Mouse (Mus musculus): ENCODE measurements around the gene Tbrg1. TPM values are rescaled to one million over a fixed set of nuclear protein-coding genes. Genes with fewer than 3 reads are reported as not detected.
A peak's percentile ranks its signal among the peaks of the same experiment; 100 is the strongest.

Tbrg1 gene
- polyA plus RNA-seq, 1 experiment, result 93.3 TPM

- H3K4me3 ChIP-seq, result no peak overlapping the region
- no peaks in the 10 kb centered on the region for H3K36me3 ChIP-seq (ENCODE audit: control insufficient read depth, insufficient read depth)
- TF ChIP-seq MAX (IDR thresholded peaks at IDR 0.05; ENCODE audit: low read depth) (no peak), E2F4 (IDR thresholded peaks at IDR 0.05; ENCODE audit: insufficient read depth) (no peak), SRF (IDR thresholded peaks at IDR 0.05; ENCODE audit: control insufficient read depth, insufficient read length, low read depth) (no peak), MYOD1 (IDR thresholded peaks at IDR 0.05; ENCODE audit: control insufficient read depth in 1 of 3, insufficient read length in 2 of 3, low read depth in 2 of 3) (no peak), TCF3 (IDR thresholded peaks at IDR 0.05; ENCODE audit: insufficient read length, low read depth) (no peak), CEBPB (IDR thresholded peaks at IDR 0.05; ENCODE audit: insufficient read depth, poor library complexity, severe bottlenecking) (no peak), POLR2A (IDR thresholded peaks at IDR 0.05; ENCODE audit: insufficient read length, low read depth) (no peak), USF1 (IDR thresholded peaks at IDR 0.05; ENCODE audit: low read depth) (no peak), POLR2AphosphoS2 (IDR thresholded peaks at IDR 0.05; ENCODE audit: insufficient read length, low read depth) (no peak), TCF12 (IDR thresholded peaks at IDR 0.05; ENCODE audit: insufficient read depth, poor library complexity, severe bottlenecking) (no peak), REST (IDR thresholded peaks at IDR 0.05; ENCODE audit: insufficient read depth, insufficient read length) (no peak), MYOG (IDR thresholded peaks at IDR 0.05; ENCODE audit: control insufficient read depth in 1 of 3, insufficient read depth in 1 of 3, insufficient read length in 2 of 3, low read depth in 2 of 3) (no peak)
- H3K79me2 ChIP-seq (ENCODE audit: control insufficient read depth, insufficient read depth), result no peaks in the 10 kb centered on the region
- no peak overlapping the region for H3ac ChIP-seq (ENCODE audit: control insufficient read depth, insufficient read length)
- peak overlapping the region; percentile 8 for H3K4me2 ChIP-seq (ENCODE audit: low read depth)
- no peaks in the 10 kb centered on the region for H3K27me3 ChIP-seq (ENCODE audit: control insufficient read depth, insufficient read depth, insufficient read length)
Measured at GRCm38 (mm10) chr9:37636800-37637542, 20.1 kb downstream of the Tbrg1 start.

- H3K36me3 ChIP-seq (ENCODE audit: control insufficient read depth, insufficient read depth), result no peaks in the 10 kb centered on the region
- TF ChIP-seq TCF12 (IDR thresholded peaks at IDR 0.05; ENCODE audit: insufficient read depth, poor library complexity, severe bottlenecking) (no peak), SRF (IDR thresholded peaks at IDR 0.05; ENCODE audit: control insufficient read depth, insufficient read length, low read depth) (no peak)
- H3K27me3 ChIP-seq (ENCODE audit: control insufficient read depth, insufficient read depth, insufficient read length), result no peaks in the 10 kb centered on the region
- no peak overlapping the region for H3K4me2 ChIP-seq (ENCODE audit: low read depth)
- no peak overlapping the region for H3ac ChIP-seq (ENCODE audit: control insufficient read depth, insufficient read length)
- no peaks in the 10 kb centered on the region for H3K79me2 ChIP-seq (ENCODE audit: control insufficient read depth, insufficient read depth)
- no peak overlapping the region for H3K4me3 ChIP-seq
Measured at GRCm38 (mm10) chr9:37636335-37636734, 20.8 kb downstream of the Tbrg1 start.

GRCm38 (mm10) chr9:37634269-37634668 lies 22.8 kb downstream of the Tbrg1 start:
- no peak for TF ChIP-seq TCF12 (IDR thresholded peaks at IDR 0.05; ENCODE audit: insufficient read depth, poor library complexity, severe bottlenecking)
- no peak for TF ChIP-seq POLR2A (IDR thresholded peaks at IDR 0.05; ENCODE audit: insufficient read length, low read depth)
- no peak for TF ChIP-seq E2F4 (IDR thresholded peaks at IDR 0.05; ENCODE audit: insufficient read depth)
- TF ChIP-seq MAX (IDR thresholded peaks at IDR 0.05; ENCODE audit: low read depth), result no peak
- no peak overlapping the region for H3K4me3 ChIP-seq
- H3K79me2 ChIP-seq (ENCODE audit: control insufficient read depth, insufficient read depth), result no peaks in the 10 kb centered on the region
- H3K4me2 ChIP-seq (ENCODE audit: low read depth), result no peak overlapping the region
- H3K36me3 ChIP-seq (ENCODE audit: control insufficient read depth, insufficient read depth), result no peaks in the 10 kb centered on the region
- no peak overlapping the region for H3ac ChIP-seq (ENCODE audit: control insufficient read depth, insufficient read length)
- no peaks in the 10 kb centered on the region for H3K27me3 ChIP-seq (ENCODE audit: control insufficient read depth, insufficient read depth, insufficient read length)

- Histone ChIP-seq H3K4me3 (no peak overlapping the region), H3K36me3 (ENCODE audit: control insufficient read depth, insufficient read depth) (no peaks in the 10 kb centered on the region), H3K27me3 (ENCODE audit: control insufficient read depth, insufficient read depth, insufficient read length) (no peaks in the 10 kb centered on the region), H3K79me2 (ENCODE audit: control insufficient read depth, insufficient read depth) (no peaks in the 10 kb centered on the region), H3ac (ENCODE audit: control insufficient read depth, insufficient read length) (no peak overlapping the region), H3K4me2 (ENCODE audit: low read depth) (no peak overlapping the region)
- TF ChIP-seq USF1 (IDR thresholded peaks at IDR 0.05; ENCODE audit: low read depth) (no peak), MYOG (IDR thresholded peaks at IDR 0.05; ENCODE audit: control insufficient read depth in 1 of 3, insufficient read depth in 1 of 3, insufficient read length in 2 of 3, low read depth in 2 of 3) (no peak), MYOD1 (IDR thresholded peaks at IDR 0.05; ENCODE audit: control insufficient read depth in 1 of 3, insufficient read length in 2 of 3, low read depth in 2 of 3) (no peak), MAX (IDR thresholded peaks at IDR 0.05; ENCODE audit: low read depth) (no peak), POLR2A (IDR thresholded peaks at IDR 0.05; ENCODE audit: insufficient read length, low read depth) (no peak), TCF12 (IDR thresholded peaks at IDR 0.05; ENCODE audit: insufficient read depth, poor library complexity, severe bottlenecking) (no peak), POLR2AphosphoS2 (IDR thresholded peaks at IDR 0.05; ENCODE audit: insufficient read length, low read depth) (no peak), REST (IDR thresholded peaks at IDR 0.05; ENCODE audit: insufficient read depth, insufficient read length) (no peak), E2F4 (IDR thresholded peaks at IDR 0.05; ENCODE audit: insufficient read depth) (no peak), TCF3 (IDR thresholded peaks at IDR 0.05; ENCODE audit: insufficient read length, low read depth) (no peak), CEBPB (IDR thresholded peaks at IDR 0.05; ENCODE audit: insufficient read depth, poor library complexity, severe bottlenecking) (no peak), SRF (IDR thresholded peaks at IDR 0.05; ENCODE audit: control insufficient read depth, insufficient read length, low read depth) (no peak)
Measured at GRCm38 (mm10) chr9:37632305-37632704, 24.8 kb downstream of the Tbrg1 start.

- no peak overlapping the region for H3K4me2 ChIP-seq (ENCODE audit: low read depth)
- TF ChIP-seq MYOD1 (IDR thresholded peaks at IDR 0.05; ENCODE audit: control insufficient read depth in 1 of 3, insufficient read length in 2 of 3, low read depth in 2 of 3) (no peak), MYOG (IDR thresholded peaks at IDR 0.05; ENCODE audit: control insufficient read depth in 1 of 3, insufficient read depth in 1 of 3, insufficient read length in 2 of 3, low read depth in 2 of 3) (no peak), E2F4 (IDR thresholded peaks at IDR 0.05; ENCODE audit: insufficient read depth) (no peak), POLR2A (IDR thresholded peaks at IDR 0.05; ENCODE audit: insufficient read length, low read depth) (no peak), TCF12 (IDR thresholded peaks at IDR 0.05; ENCODE audit: insufficient read depth, poor library complexity, severe bottlenecking) (no peak), MAX (IDR thresholded peaks at IDR 0.05; ENCODE audit: low read depth) (no peak), SRF (IDR thresholded peaks at IDR 0.05; ENCODE audit: control insufficient read depth, insufficient read length, low read depth) (no peak), REST (IDR thresholded peaks at IDR 0.05; ENCODE audit: insufficient read depth, insufficient read length) (no peak), POLR2AphosphoS2 (IDR thresholded peaks at IDR 0.05; ENCODE audit: insufficient read length, low read depth) (no peak), TCF3 (IDR thresholded peaks at IDR 0.05; ENCODE audit: insufficient read length, low read depth) (no peak), CEBPB (IDR thresholded peaks at IDR 0.05; ENCODE audit: insufficient read depth, poor library complexity, severe bottlenecking) (no peak), USF1 (IDR thresholded peaks at IDR 0.05; ENCODE audit: low read depth) (no peak)
- no peaks in the 10 kb centered on the region for H3K79me2 ChIP-seq (ENCODE audit: control insufficient read depth, insufficient read depth)
- H3ac ChIP-seq (ENCODE audit: control insufficient read depth, insufficient read length), result no peak overlapping the region
- H3K27me3 ChIP-seq (ENCODE audit: control insufficient read depth, insufficient read depth, insufficient read length), result peaks cover 4% of the 10 kb centered on the region
- no peak overlapping the region for H3K4me3 ChIP-seq
- H3K36me3 ChIP-seq (ENCODE audit: control insufficient read depth, insufficient read depth), result no peaks in the 10 kb centered on the region
Measured at GRCm38 (mm10) chr9:37629941-37630340, 27.2 kb downstream of the Tbrg1 start.

All from myocyte (in vitro differentiated cells).